Mouse (Mus musculus) lung, postnatal 25 days (tissue): ENCODE data around the gene St8sia6.
"Not testable (repeated sequence)": the region's sequence is repeated elsewhere in the genome, so short reads cannot be mapped to it uniquely, and the experiment has no call there.

ENCODE experiments used
- DNase-seq: peaks from one replicate; pipeline ENCODE4 v3.0.0; 2022; ENCODE audit warnings: low spot score

St8sia6 gene

GRCm38 (mm10) chr2:13603636-13604035 is 190.2 kb downstream of the St8sia6 start:
- DNase-seq = not testable (repeated sequence)

GRCm38 (mm10) chr2:13603093-13603492 is 190.8 kb downstream of the St8sia6 start:
- DNase-seq = no peak
